Mouse (Mus musculus) C2C12 (cell line): Measurements from ENCODE around the gene Hscb. TPM values are rescaled to one million over a fixed set of nuclear protein-coding genes. Genes with fewer than 3 reads are reported as not detected.

ENCODE experiments used
- H3K27me3 ChIP-seq: one replicate; pipeline ENCODE4 v1.6.1; 2011; ENCODE audit not compliant: control insufficient read depth, insufficient read depth, insufficient read length
- H3K36me3 ChIP-seq: one replicate; pipeline ENCODE4 v1.6.1; 2011; ENCODE audit not compliant: control insufficient read depth, insufficient read depth
- H3K4me3 ChIP-seq: one replicate; pipeline ENCODE4 v1.5.1; 2011; ENCODE audit warnings: mild to moderate bottlenecking, control low read depth; ENCODE audit not compliant: poor library complexity, insufficient read depth, severe bottlenecking
- H3K79me2 ChIP-seq: one replicate; pipeline ENCODE4 v1.6.1; 2011; ENCODE audit not compliant: control insufficient read depth, insufficient read depth
- H3K79me3 ChIP-seq: one replicate; pipeline ENCODE4 v1.6.1; 2011; ENCODE audit warnings: low read depth, control low read depth
- H3ac ChIP-seq: one replicate; pipeline ENCODE3; 2011; ENCODE audit warnings: low read depth; ENCODE audit not compliant: control insufficient read depth, insufficient read length
- CEBPB ChIP-seq: IDR thresholded peaks from one replicate; pipeline ENCODE4 v1.6.1; 2011; ENCODE audit warnings: low read depth, mild to moderate bottlenecking, control low read depth, moderate library complexity
- CTCF ChIP-seq: IDR thresholded peaks from one replicate; pipeline ENCODE4 v1.5.1; 2011; ENCODE audit not compliant: control insufficient read depth, insufficient read depth, insufficient read length
- FOSL1 ChIP-seq: IDR thresholded peaks from one replicate; pipeline ENCODE4 v1.8.0; 2011; ENCODE audit warnings: mild to moderate bottlenecking, low read length; ENCODE audit not compliant: poor library complexity, insufficient read depth, severe bottlenecking
- MAX ChIP-seq: IDR thresholded peaks from one replicate; pipeline ENCODE4 v1.6.1; 2011; ENCODE audit warnings: mild to moderate bottlenecking, control low read depth
- MYOD1 ChIP-seq: IDR thresholded peaks from one replicate; pipeline ENCODE4 v1.6.1; 2011; ENCODE audit warnings: low read depth; ENCODE audit not compliant: control insufficient read depth, insufficient read length
- MYOG ChIP-seq: IDR thresholded peaks from one replicate; pipeline ENCODE4 v1.6.1; 2011; ENCODE audit not compliant: control insufficient read depth, insufficient read length; ENCODE audit errors: extremely low read depth
- USF1 ChIP-seq: IDR thresholded peaks from one replicate; pipeline ENCODE4 v1.6.1; 2011; ENCODE audit warnings: low read depth, mild to moderate bottlenecking, control low read depth, moderate library complexity
- polyA plus RNA-seq: library from polyadenylated mRNA; unstranded; fragments of >200 nt; fragmentation: generic; extraction: Trizol; gene quantifications from one replicate; pipeline ENCODE4 v1.2.1, GENCODE M21; 2012; ENCODE audit warnings: missing spikeins

The Hscb gene
- polyA plus RNA-seq, 1 experiment: 12.2 TPM

DNA sequence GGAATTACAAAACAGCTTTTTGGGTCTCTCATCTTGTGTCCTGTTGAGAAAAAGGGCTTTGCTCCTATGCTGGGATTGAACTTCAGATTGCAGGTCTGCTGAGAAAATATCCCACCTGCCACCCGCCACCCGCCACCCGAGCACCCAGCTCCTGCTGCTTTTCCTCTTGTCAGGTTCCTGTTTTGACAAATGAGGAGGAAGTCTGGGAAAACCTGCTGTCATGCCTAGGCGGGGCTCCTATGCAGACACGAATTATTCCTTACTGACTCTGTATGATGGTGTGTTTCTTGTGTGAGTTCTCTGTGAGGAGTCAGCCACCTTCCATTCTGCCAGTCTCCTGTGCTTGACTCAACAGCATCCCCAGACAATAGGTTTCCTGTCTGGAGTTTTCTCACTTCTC, 20.9 kb upstream of the Hscb start:
- Histone ChIP-seq H3ac (no peak overlapping the region), H3K4me3 (no peak overlapping the region), H3K36me3 (peaks cover 5% of the 10 kb centered on the region), H3K79me2 (no peaks in the 10 kb centered on the region), H3K27me3 (no peaks in the 10 kb centered on the region), H3K79me3 (no peaks in the 10 kb centered on the region)
- TF ChIP-seq USF1 (no peak), MAX (no peak), MYOG (no peak), CTCF (no peak), CEBPB (no peak), FOSL1 (no peak), MYOD1 (no peak)

DNA sequence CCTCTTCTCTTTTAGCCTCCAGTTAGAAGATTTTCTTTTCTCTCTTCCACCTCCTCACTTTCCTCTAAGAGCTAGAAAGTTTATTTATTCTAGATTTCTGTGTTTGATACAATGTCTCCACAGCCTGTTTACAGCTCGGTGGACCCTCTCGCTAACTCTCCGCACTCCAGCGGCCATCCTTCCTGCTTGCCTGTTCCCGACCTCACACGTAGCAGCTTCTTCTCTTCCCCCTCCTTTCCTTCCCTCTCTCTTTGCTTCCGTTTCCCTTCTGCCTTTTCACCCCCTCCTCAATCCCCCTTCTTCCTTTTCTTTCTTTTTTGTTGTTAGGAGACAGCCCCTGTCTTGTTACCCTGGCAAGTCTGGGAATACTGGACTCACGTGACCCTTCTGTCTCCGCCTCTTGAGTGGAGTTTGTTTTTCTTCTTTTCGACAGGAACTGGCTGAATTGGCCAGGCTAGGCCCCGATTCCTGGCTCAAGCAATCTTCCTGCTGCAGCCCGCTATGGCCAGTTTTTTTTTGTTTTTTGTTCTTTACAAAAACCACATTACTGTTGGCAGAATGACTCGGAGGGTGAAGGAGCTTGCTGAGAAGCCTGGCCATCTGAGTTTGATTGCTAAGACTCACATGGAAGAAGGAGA, 19.6 kb upstream of the Hscb start:
- no peaks in the 10 kb centered on the region for H3K79me3 ChIP-seq
- TF ChIP-seq MYOG: no peak
- TF ChIP-seq USF1: no peak
- TF ChIP-seq MAX: no peak
- no peak for TF ChIP-seq FOSL1
- no peak for TF ChIP-seq CTCF
- no peak for TF ChIP-seq CEBPB
- no peak for TF ChIP-seq MYOD1
- H3K4me3 ChIP-seq: no peak overlapping the region
- H3K36me3 ChIP-seq: peaks cover 5% of the 10 kb centered on the region
- no peak overlapping the region for H3ac ChIP-seq
- no peaks in the 10 kb centered on the region for H3K27me3 ChIP-seq
- H3K79me2 ChIP-seq: no peaks in the 10 kb centered on the region

DNA sequence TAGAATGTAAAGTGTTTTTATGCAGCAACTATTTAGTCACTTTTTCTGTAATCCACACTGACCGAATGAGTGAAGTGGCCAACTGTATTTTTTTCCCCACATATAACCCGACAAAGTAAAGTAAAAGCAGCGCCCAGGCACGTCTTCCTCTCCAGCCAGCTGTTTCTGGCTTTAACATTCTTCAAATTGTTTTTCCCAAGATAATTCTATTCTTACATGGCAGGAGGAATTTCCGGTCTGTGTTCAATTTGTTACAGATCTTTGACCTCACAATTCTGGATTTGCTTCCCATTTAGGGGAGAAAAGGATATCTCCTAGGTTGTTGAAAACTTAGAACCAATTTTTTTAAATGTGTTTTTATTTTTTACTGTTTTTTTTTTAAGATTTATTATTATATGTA, 17.5 kb upstream of the Hscb start:
- H3ac ChIP-seq: no peak overlapping the region
- no peaks in the 10 kb centered on the region for H3K27me3 ChIP-seq
- H3K79me2 ChIP-seq: no peaks in the 10 kb centered on the region
- peaks cover 5% of the 10 kb centered on the region for H3K36me3 ChIP-seq
- H3K4me3 ChIP-seq: no peak overlapping the region
- TF ChIP-seq MYOG (no peak), MYOD1 (no peak), CEBPB (no peak), MAX (no peak), FOSL1 (no peak), USF1 (no peak), CTCF (no peak)
- H3K79me3 ChIP-seq: no peaks in the 10 kb centered on the region

DNA sequence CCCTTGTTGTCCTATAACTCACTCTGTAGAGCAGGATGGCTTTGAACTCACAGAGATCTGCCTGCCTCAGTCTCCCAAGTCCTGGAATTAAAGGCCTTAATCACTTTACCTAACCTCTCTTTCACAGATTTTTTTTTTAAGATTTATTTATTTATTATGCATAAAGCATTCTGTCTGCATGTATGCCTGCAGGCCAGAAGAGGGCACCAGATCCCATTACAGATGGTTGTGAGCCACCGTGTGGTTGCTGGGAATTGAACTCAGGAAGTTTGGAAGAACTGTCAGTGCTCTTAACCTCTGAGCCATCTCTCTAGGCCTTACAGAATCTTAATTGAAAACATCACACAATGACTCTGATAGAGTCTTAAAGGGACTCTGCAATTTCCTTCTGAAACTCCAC, 13.4 kb upstream of the Hscb start:
- Histone ChIP-seq H3ac (no peak overlapping the region), H3K4me3 (no peak overlapping the region), H3K36me3 (peaks cover 17% of the 10 kb centered on the region), H3K79me3 (no peaks in the 10 kb centered on the region), H3K79me2 (no peaks in the 10 kb centered on the region), H3K27me3 (no peaks in the 10 kb centered on the region)
- no peak for TF ChIP-seq MYOG
- TF ChIP-seq CEBPB: no peak
- TF ChIP-seq MAX: no peak
- TF ChIP-seq MYOD1: no peak
- TF ChIP-seq FOSL1: no peak
- no peak for TF ChIP-seq CTCF
- TF ChIP-seq USF1: no peak

DNA sequence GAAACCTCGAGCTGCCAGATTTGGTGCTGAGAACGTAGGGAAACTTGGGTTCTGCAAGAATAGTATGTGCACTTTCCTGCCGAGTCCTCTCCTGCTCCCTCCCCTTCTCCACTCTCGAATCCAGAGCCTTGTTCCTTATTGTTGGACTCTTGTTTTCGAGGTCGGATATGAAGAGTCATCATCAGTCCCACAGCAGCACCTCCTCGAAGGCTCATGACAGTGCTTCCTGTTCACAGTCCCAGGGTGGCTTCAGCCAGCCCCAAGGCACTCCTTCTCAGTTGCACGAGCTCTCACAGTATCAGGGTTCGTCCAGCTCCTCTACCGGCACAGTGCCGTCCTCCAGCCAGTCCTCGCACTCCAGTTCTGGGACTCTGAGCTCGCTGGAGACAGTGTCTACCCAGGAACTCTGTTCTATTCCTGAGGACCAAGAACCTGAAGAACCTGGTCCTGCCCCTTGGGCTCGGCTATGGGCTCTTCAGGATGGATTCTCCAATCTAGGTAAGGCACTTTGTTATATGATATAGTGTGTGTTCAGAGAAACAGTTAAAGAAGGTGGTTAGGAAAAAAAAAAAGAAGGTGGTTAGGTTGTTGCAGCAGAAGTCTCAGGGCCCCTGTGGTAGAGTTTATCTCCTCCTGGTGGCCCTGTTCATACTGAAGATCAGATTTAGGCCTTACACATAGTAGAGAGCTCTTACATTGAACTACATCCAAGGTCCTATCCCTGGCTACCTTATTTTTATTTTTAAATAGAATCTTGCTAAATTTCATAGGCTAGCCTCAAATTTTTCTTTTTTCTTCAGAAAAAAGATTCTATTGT, 1.7 kb upstream of the Hscb start:
- Histone ChIP-seq H3K79me3 (no peaks in the 10 kb centered on the region), H3ac (no peak overlapping the region), H3K79me2 (peaks cover 9% of the 10 kb centered on the region), H3K27me3 (no peaks in the 10 kb centered on the region), H3K4me3 (no peak overlapping the region), H3K36me3 (peaks cover 13% of the 10 kb centered on the region)
- TF ChIP-seq MYOG: no peak
- no peak for TF ChIP-seq MYOD1
- TF ChIP-seq MAX: no peak
- TF ChIP-seq CTCF: no peak
- TF ChIP-seq CEBPB: no peak
- no peak for TF ChIP-seq USF1
- TF ChIP-seq FOSL1: no peak
